Mouse (Mus musculus): ENCODE measurements around the gene Fbn1. TPM values are rescaled to one million over a fixed set of nuclear protein-coding genes. Genes with fewer than 3 reads are reported as not detected.

Gene Fbn1
- polyA plus RNA-seq, 2 experiments, result 0.73 to 1.3 TPM

DNA sequence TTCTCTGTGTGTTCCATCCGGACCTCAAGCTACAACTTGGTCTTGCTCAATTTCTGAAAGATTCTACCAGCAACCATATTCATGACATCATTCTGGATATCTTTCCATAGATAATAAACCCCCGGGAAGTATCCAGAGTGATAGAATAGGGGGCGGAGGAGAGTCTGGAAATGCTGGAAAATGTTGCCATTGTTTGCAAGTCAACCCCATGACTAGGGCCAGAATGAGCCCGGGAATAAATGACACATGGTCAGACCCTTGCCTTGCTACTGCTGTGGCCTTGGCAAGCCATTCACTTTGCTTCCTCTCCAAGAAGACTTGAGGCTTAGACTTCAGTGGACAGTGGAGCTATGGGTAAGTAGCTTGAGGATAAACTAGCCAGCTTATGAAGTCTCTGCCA is 4.1 kb upstream of the Fbn1 start:
- H3K4me3 ChIP-seq (ENCODE audit: insufficient read depth in 1 of 2, low read depth in 2 of 2, low read length in 2 of 2), result no peak overlapping the region
- peaks cover 13% of the 10 kb centered on the region for H3K27me3 ChIP-seq (ENCODE audit: control insufficient read depth, insufficient read depth, low read length)
- no peak overlapping the region for H3K27ac ChIP-seq
- no peak overlapping the region for H3K4me2 ChIP-seq (ENCODE audit: low read depth)
- no peaks in the 10 kb centered on the region for H3K9me3 ChIP-seq (ENCODE audit: control insufficient read depth, low read length)
- ATAC-seq (ENCODE audit: insufficient read depth) (no peak), DNase-seq (ENCODE audit: low read depth in 3 of 3, low spot score in 3 of 3) (no peak)
- H3K4me1 ChIP-seq (replicated peaks; ENCODE audit: control insufficient read depth in 2 of 2, insufficient read depth in 2 of 2, low read length in 1 of 2), result peaks cover 3 to 17% of the 10 kb centered on the region in 2 experiments
- TF ChIP-seq CTCF (IDR thresholded peaks at IDR 0.05; ENCODE audit: low read depth), result no peak
- no peak for TF ChIP-seq EP300 (IDR thresholded peaks at IDR 0.05; ENCODE audit: low read depth)
- H3K9ac ChIP-seq (replicated peaks), result no peak overlapping the region
- H3K36me3 ChIP-seq (replicated peaks; ENCODE audit: control insufficient read depth, insufficient read depth, low read depth), result no peaks in the 10 kb centered on the region
- 55% methylated on average over 4 of the region's 4 CpGs for WGBS (ENCODE audit: insufficient replicate concordance)

DNA sequence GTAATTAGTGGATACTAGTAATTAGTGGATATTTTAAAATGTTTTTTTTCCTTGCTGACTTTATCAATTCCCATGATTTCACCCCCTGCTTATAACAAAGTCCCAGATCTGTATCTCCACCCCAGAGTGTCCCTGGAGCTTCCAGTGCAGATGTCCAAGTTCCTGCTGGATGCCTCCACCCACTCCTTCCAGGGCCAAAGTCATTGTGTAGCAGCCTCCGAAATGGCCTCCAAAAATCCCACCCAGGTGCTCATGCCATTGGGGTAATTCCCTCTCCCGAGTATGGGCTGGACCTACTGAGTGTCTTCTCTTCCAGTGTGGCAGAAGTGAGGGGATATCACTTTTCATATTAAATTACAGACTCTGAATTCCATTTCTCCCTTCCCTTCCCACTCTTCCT is 3.0 kb upstream of the Fbn1 start:
- Histone ChIP-seq H3K9me3 (ENCODE audit: control insufficient read depth, low read length) (no peaks in the 10 kb centered on the region), H3K9ac (replicated peaks) (no peak overlapping the region), H3K4me1 (replicated peaks; ENCODE audit: control insufficient read depth in 2 of 2, insufficient read depth in 2 of 2, low read length in 1 of 2) (peaks cover 0 to 6% of the 10 kb centered on the region in 2 experiments; a peak in 2 of 4 replicates), H3K27me3 (ENCODE audit: control insufficient read depth, insufficient read depth, low read length) (peaks cover 24% of the 10 kb centered on the region), H3K4me3 (ENCODE audit: insufficient read depth in 1 of 2, low read depth in 2 of 2, low read length in 2 of 2) (no peak overlapping the region), H3K27ac (no peak overlapping the region), H3K4me2 (ENCODE audit: low read depth) (no peak overlapping the region), H3K36me3 (replicated peaks; ENCODE audit: control insufficient read depth, insufficient read depth, low read depth) (no peaks in the 10 kb centered on the region)
- TF ChIP-seq CTCF (IDR thresholded peaks at IDR 0.05; ENCODE audit: low read depth), result no peak
- no peak for TF ChIP-seq EP300 (IDR thresholded peaks at IDR 0.05; ENCODE audit: low read depth)
- DNase-seq (ENCODE audit: low read depth in 3 of 3, low spot score in 3 of 3) (no peak), ATAC-seq (ENCODE audit: insufficient read depth) (no peak)
- 62% methylated on average over 2 of the region's 2 CpGs for WGBS (ENCODE audit: insufficient replicate concordance)

DNA sequence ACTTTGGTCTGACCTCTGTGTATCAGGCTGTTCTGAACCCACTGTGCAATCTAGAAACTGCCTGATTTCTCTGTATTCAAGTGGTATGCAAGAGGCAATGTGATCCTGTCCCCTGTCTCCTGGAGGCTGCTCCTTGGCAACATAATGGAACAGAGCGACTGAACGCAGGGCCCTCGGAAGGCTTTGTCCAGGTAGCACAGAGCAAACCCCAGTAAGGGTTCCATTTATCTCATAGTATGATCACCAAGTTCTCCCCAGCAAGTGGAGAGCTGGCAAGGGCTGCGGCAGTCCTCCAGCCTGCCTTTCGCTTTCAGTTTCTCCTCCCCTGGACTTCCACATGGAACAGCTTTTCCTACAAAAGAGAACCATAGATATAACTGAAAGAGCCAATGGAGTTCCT is 588 bp upstream of the Fbn1 start:
- Histone ChIP-seq H3K27ac (no peak overlapping the region), H3K36me3 (replicated peaks; ENCODE audit: control insufficient read depth, insufficient read depth, low read depth) (no peaks in the 10 kb centered on the region), H3K9ac (replicated peaks) (no peak overlapping the region), H3K4me3 (ENCODE audit: insufficient read depth in 1 of 2, low read depth in 2 of 2, low read length in 2 of 2) (no peak overlapping the region), H3K27me3 (ENCODE audit: control insufficient read depth, insufficient read depth, low read length) (peaks cover 42% of the 10 kb centered on the region), H3K4me2 (ENCODE audit: low read depth) (no peak overlapping the region), H3K9me3 (ENCODE audit: control insufficient read depth, low read length) (no peaks in the 10 kb centered on the region), H3K4me1 (replicated peaks; ENCODE audit: control insufficient read depth in 2 of 2, insufficient read depth in 2 of 2, low read length in 1 of 2) (no peaks in the 10 kb centered on the region)
- no peak for TF ChIP-seq EP300 (IDR thresholded peaks at IDR 0.05; ENCODE audit: low read depth)
- TF ChIP-seq CTCF (IDR thresholded peaks at IDR 0.05; ENCODE audit: low read depth), result no peak
- no peak for ATAC-seq (ENCODE audit: insufficient read depth)
- WGBS (ENCODE audit: insufficient replicate concordance), result 63% methylated on average over 5 of the region's 5 CpGs
- DNase-seq (ENCODE audit: low read depth in 3 of 3, low spot score in 3 of 3), result no peak

DNA sequence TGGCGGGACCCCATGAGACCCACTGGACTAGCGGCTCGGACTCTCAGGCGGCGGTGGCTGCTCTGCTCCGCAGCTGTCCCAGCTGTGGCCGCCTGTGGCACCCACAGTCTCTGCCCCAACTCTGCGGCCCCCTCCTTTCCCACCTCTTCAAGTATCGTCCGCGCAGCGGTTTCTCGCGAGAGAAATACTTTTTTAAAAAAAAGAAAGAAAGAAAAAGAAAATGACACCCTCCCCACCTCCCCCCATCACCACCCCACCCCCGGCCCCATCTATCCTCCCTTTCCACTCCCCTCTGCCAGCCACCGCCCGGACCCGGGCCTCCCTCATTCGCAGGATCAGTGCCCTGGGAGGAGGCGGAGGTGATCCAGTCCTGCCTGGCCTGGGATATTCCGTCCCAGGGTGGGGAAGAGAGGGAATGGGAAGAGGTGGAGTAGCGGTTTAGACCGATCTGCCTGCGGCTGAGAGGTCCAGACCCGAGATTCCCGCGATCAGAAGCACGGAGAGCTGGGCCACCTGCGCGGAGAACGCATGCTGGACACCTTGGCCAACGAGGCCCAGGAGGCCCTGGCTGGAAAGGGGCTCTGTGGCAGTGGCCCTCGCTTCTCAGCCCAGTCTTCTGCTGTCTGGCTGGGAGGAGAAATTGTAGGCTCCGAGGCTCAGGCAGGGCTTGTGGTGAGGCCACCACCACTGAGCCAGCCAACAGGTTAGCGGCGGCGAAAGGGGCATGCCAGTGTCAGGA is 1.3 kb downstream of the Fbn1 start:
- Histone ChIP-seq H3K4me3 (ENCODE audit: insufficient read depth in 1 of 2, low read depth in 2 of 2, low read length in 2 of 2) (peak overlapping the region; percentile 31 to 37; a peak in 3 of 4 replicates), H3K27me3 (ENCODE audit: control insufficient read depth, insufficient read depth, low read length) (peaks cover 42% of the 10 kb centered on the region), H3K4me2 (ENCODE audit: low read depth) (peak overlapping the region; percentile 34), H3K9me3 (ENCODE audit: control insufficient read depth, low read length) (no peaks in the 10 kb centered on the region), H3K27ac (no peak overlapping the region), H3K36me3 (replicated peaks; ENCODE audit: control insufficient read depth, insufficient read depth, low read depth) (no peaks in the 10 kb centered on the region), H3K4me1 (replicated peaks; ENCODE audit: control insufficient read depth in 2 of 2, insufficient read depth in 2 of 2, low read length in 1 of 2) (no peaks in the 10 kb centered on the region), H3K9ac (replicated peaks) (no peak overlapping the region)
- TF ChIP-seq CTCF (IDR thresholded peaks at IDR 0.05; ENCODE audit: low read depth) (no peak), EP300 (IDR thresholded peaks at IDR 0.05; ENCODE audit: low read depth) (no peak)
- 4% methylated on average over 37 of the region's 37 CpGs for WGBS (ENCODE audit: insufficient replicate concordance)
- DNase-seq (ENCODE audit: low read depth in 3 of 3, low spot score in 3 of 3), result no peak
- ATAC-seq (ENCODE audit: insufficient read depth), result no peak; the same call in 1 of the 2 replicates

DNA sequence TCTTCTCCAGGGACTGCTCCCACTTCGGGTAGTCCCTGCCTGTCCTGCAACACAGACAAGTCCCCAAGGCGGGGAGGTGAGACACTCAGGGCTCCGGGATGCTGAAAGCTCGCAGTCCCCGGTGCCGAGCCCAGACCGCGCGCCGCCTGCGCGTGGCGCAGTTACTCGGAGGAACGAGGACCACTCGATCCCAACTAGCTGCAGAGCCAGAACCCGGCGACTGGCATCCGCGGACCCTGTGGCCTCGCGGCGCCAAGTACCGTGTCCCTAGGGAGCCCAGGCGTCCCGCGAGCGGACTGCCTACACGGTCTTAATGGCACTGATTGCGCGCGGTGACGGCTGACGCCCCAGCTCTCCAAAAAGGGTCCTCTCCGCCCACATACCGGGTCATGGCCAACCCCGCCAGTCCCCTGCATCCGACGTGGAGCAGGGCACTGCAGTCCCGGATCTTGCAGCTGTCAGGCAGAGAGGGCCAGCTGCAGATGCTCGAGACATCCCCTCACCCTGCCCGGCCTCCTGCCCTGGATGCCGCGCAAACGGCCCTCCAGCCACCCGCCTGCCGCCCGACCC is 2.0 kb downstream of the Fbn1 start:
- 2% methylated on average over 48 of the region's 48 CpGs for WGBS (ENCODE audit: insufficient replicate concordance)
- no peaks in the 10 kb centered on the region for H3K4me1 ChIP-seq (replicated peaks; ENCODE audit: control insufficient read depth in 2 of 2, insufficient read depth in 2 of 2, low read length in 1 of 2)
- H3K27ac ChIP-seq, result no peak overlapping the region
- H3K4me2 ChIP-seq (ENCODE audit: low read depth), result peak overlapping the region; percentile 34
- no peaks in the 10 kb centered on the region for H3K36me3 ChIP-seq (replicated peaks; ENCODE audit: control insufficient read depth, insufficient read depth, low read depth)
- no peaks in the 10 kb centered on the region for H3K9me3 ChIP-seq (ENCODE audit: control insufficient read depth, low read length)
- peaks cover 42% of the 10 kb centered on the region for H3K27me3 ChIP-seq (ENCODE audit: control insufficient read depth, insufficient read depth, low read length)
- DNase-seq (ENCODE audit: low read depth in 3 of 3, low spot score in 3 of 3), result no peak
- peak overlapping the region; percentile 31 to 37; a peak in 3 of 4 replicates for H3K4me3 ChIP-seq (ENCODE audit: insufficient read depth in 1 of 2, low read depth in 2 of 2, low read length in 2 of 2)
- no peak for ATAC-seq (ENCODE audit: insufficient read depth)
- no peak for TF ChIP-seq CTCF (IDR thresholded peaks at IDR 0.05; ENCODE audit: low read depth)
- TF ChIP-seq EP300 (IDR thresholded peaks at IDR 0.05; ENCODE audit: low read depth), result no peak
- H3K9ac ChIP-seq (replicated peaks), result no peak overlapping the region

All from liver, embryonic 14.5 days (tissue).